Mouse (Mus musculus) hindbrain, embryonic 14.5 days (tissue): ENCODE data around the gene Trappc10. TPM values are rescaled to one million over a fixed set of nuclear protein-coding genes. Genes with fewer than 3 reads are reported as not detected.

Experiments used
- ATAC-seq: fragments of 200-750 bp; cut with Nextera tagmentation; 2 replicates; pipeline ENCODE4 v1.8.0; 2017; ENCODE audit warnings: moderate number of reproducible peaks, mild to moderate bottlenecking, moderate TSS enrichment, moderate library complexity; ENCODE audit not compliant: low FRiP score
- DNase-seq: peaks from one replicate; pipeline ENCODE4 v3.0.0-alpha.2; 2015; ENCODE audit warnings: low spot score
- H3K27ac ChIP-seq: fragments of 300-500 bp; sonication (generic); 2 replicates; pipeline ENCODE4 v1.5.1; 2014; ENCODE audit warnings: mild to moderate bottlenecking, moderate library complexity
- H3K27me3 ChIP-seq: fragments of 300-500 bp; sonication (generic); 2 replicates; pipeline ENCODE4 v1.6.1; 2014; ENCODE audit warnings: mild to moderate bottlenecking, low read length, mixed read lengths; ENCODE audit not compliant: control insufficient read depth, insufficient read depth
- H3K36me3 ChIP-seq: fragments of 300-500 bp; sonication (generic); replicated peaks from 2 replicates; pipeline ENCODE4 v1.6.1; 2014; ENCODE audit not compliant: control insufficient read depth, insufficient read depth
- H3K4me1 ChIP-seq: fragments of 300-500 bp; sonication (generic); replicated peaks from 2 replicates; pipeline ENCODE4 v1.6.1; 2014; ENCODE audit warnings: antibody characterized with exemption, low read length, mixed read lengths; ENCODE audit not compliant: control insufficient read depth, insufficient read depth
- H3K4me2 ChIP-seq: fragments of 300-500 bp; sonication (generic); replicated peaks from 2 replicates; pipeline ENCODE4 v1.6.1; 2014; ENCODE audit warnings: mild to moderate bottlenecking, moderate library complexity
- H3K4me3 ChIP-seq: fragments of 300-500 bp; sonication (generic); replicated peaks from 2 replicates; pipeline ENCODE4 v1.5.1; 2014; ENCODE audit warnings: mild to moderate bottlenecking, low read length
- H3K9ac ChIP-seq: fragments of 300-500 bp; sonication (generic); 2 replicates; pipeline ENCODE4 v1.6.1; 2014
- H3K9me3 ChIP-seq: fragments of 300-500 bp; sonication (generic); 2 replicates; pipeline ENCODE4 v1.6.1; 2016; ENCODE audit warnings: low read length; ENCODE audit not compliant: control insufficient read depth
- WGBS: fragments of 180-500 bp; shearing (Covaris S2); extraction: QIAGEN DNeasy Blood & Tissue Kit; methylation state at CpG from one replicate; pipeline ENCODE4 v1.1.7; 2014; 5-methylcytosine and 5-hydroxymethylcytosine counted together
- polyA plus RNA-seq: library from polyadenylated mRNA; unstranded; fragments of >200 nt; fragmentation: Nextera tagmentation; extraction: Ambion mirVana; gene quantifications from 2 replicates; pipeline ENCODE4 v1.2.1, GENCODE M21; 2014

Trappc10 gene
- polyA plus RNA-seq, 1 experiment from 2014 or later: 35.5 TPM

DNA sequence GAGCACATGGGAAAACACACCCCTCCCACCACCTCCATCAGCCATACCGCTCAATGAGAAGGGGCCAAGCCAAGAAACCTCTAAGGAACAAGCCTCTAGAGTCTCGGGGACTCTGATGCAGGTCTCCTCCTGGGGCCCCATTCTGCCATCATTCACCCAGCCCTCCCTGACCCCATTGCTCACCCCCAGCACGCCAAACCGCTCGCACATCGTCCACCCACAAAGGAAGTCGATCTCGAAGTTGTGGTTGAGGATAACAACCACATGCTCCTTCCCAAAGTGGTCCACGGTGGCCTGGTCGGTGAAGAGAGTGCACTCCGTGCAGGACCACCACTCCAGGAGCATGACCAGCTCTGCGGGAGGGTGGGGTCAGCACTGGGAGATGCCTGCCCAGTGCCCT lies 40.4 kb upstream of the Trappc10 start:
- Histone ChIP-seq H3K36me3 (peaks cover 72% of the 10 kb centered on the region), H3K9ac (no peak overlapping the region), H3K27ac (no peak overlapping the region), H3K4me1 (no peaks in the 10 kb centered on the region), H3K9me3 (no peaks in the 10 kb centered on the region), H3K4me3 (no peak overlapping the region), H3K4me2 (no peak overlapping the region), H3K27me3 (no peaks in the 10 kb centered on the region)
- DNase-seq (no peak), ATAC-seq (no peak)
- 96% methylated on average over 12 of the region's 12 CpGs for WGBS

DNA sequence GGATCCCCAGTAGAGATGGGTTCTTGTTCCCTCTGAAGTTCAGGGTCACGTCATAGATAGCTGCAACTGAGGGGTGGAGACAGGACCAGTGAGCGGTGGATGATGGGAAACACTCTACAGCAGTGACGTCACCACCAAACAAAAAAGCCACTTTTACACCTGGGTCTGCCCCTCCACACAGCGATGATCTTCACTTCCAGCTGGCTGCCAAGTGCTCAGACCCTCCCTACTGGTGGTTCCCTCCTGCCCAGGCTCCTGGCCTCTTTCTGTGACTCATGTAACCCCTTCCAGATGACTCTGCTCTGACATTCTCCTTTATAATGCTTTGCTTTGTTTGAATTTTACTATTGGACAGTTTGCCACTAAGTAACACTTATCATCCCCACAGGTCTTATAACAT lies 38.0 kb upstream of the Trappc10 start:
- no peak overlapping the region for H3K4me3 ChIP-seq
- H3K36me3 ChIP-seq: peaks cover 88% of the 10 kb centered on the region
- no peaks in the 10 kb centered on the region for H3K27me3 ChIP-seq
- no peak overlapping the region for H3K27ac ChIP-seq
- H3K4me1 ChIP-seq: no peaks in the 10 kb centered on the region
- WGBS: 92% methylated on average over 4 of the region's 4 CpGs
- no peak overlapping the region for H3K4me2 ChIP-seq
- H3K9me3 ChIP-seq: no peaks in the 10 kb centered on the region
- H3K9ac ChIP-seq: no peak overlapping the region
- ATAC-seq (no peak), DNase-seq (no peak)

DNA sequence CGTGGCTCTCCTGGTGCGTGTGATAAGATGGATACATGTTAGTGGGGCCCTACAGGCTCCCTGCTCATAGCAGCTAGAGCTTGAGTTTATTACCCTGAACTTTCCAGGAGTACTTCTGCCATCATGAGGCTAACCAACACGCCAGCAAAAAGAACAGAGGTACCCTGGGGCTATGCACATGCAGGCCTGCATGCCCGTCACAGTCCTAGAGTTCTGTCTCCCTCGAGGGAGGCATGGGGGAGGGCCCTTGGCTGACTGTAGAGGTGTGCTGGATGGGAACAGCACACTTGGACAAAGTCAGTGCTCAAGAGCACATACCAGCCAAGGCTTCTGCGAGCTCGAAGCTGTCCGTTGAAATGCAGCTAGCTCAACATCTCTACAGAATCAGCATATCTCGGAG lies 36.0 kb upstream of the Trappc10 start:
- Histone ChIP-seq H3K27ac (no peak overlapping the region), H3K27me3 (no peaks in the 10 kb centered on the region), H3K4me3 (no peak overlapping the region), H3K36me3 (peaks cover 88% of the 10 kb centered on the region), H3K9ac (no peak overlapping the region), H3K4me1 (no peaks in the 10 kb centered on the region), H3K4me2 (no peak overlapping the region), H3K9me3 (no peaks in the 10 kb centered on the region)
- no peak for ATAC-seq
- WGBS: 89% methylated on average over 9 of the region's 9 CpGs
- no peak for DNase-seq

DNA sequence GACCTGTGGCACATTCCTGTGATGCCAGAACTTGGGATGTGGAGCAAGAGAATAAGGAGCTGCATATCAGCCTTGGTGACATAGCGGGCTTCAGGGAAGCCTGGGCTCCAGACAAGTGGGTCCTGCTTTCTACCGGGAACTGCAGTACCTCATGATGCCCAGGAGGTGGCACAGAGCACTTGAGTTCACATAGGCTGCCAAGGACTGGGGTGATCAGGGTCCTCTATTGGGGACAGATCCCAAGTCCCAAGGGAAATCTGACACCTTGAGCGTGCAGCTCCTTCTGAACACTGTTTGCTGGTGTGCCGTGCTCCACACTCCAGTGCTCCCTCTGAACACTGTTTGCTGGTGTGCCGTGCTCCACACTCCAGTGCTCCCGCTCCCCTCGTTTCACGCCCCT lies 34.8 kb upstream of the Trappc10 start:
- DNase-seq: peak; percentile 73
- Histone ChIP-seq H3K9me3 (no peaks in the 10 kb centered on the region), H3K4me1 (no peaks in the 10 kb centered on the region), H3K36me3 (peaks cover 88% of the 10 kb centered on the region), H3K27me3 (no peaks in the 10 kb centered on the region), H3K4me3 (no peak overlapping the region), H3K27ac (0 out of 2 replicates have a peak overlapping the region, but pooled peaks have one; percentile 32), H3K4me2 (no peak overlapping the region), H3K9ac (no peak overlapping the region)
- 43% methylated on average over 8 of the region's 8 CpGs for WGBS
- peak; percentile 71 for ATAC-seq

DNA sequence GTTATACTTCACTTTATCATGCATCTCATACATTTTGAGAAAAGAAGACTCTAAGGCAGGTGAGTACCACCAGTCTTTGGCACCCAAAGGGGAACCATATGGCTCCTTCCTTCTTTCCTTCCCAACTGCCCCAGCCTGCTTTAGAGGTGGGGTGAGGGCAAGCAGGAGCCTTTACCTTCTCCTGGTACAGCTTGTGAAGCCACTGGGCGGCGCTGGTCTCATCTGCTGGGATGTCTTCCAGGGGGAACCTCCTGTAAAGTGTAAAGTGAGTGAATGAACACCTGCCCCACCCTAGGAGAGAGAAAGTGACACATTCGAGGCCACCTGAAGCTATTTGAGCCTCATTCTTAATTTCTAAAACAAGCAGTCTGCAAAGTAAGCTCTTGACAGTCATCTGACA lies 33.4 kb upstream of the Trappc10 start:
- no peak overlapping the region for H3K4me2 ChIP-seq
- DNase-seq (no peak), ATAC-seq (no peak)
- no peaks in the 10 kb centered on the region for H3K9me3 ChIP-seq
- no peak overlapping the region for H3K9ac ChIP-seq
- no peaks in the 10 kb centered on the region for H3K4me1 ChIP-seq
- H3K27ac ChIP-seq: no peak overlapping the region
- H3K36me3 ChIP-seq: peaks cover 97% of the 10 kb centered on the region
- no peaks in the 10 kb centered on the region for H3K27me3 ChIP-seq
- 87% methylated on average over 3 of the region's 3 CpGs for WGBS
- H3K4me3 ChIP-seq: no peak overlapping the region

DNA sequence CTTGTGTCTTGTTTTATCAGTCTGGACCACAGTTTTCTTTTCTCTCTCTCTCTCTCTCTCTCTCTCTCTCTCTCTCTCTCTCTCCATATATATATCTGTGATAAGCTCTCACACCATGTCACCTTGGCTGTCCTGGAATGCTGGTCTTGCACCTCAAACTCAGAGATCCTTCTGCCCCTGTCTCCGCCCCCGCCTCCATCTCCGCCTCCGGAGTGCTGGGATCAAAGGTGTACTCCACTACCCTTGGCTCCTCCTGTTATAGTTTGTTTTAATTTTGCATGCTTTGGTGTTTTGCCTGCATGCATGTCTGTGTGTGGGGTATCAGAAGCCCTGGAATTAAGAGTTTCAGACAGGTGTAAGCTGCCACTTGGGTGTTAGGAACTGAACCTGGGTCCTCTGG lies 31.8 kb upstream of the Trappc10 start:
- no peak overlapping the region for H3K4me2 ChIP-seq
- H3K4me1 ChIP-seq: no peaks in the 10 kb centered on the region
- no peak overlapping the region for H3K9ac ChIP-seq
- ATAC-seq (no peak), DNase-seq (no peak)
- WGBS: 96% methylated on average over 4 of the region's 4 CpGs
- no peak overlapping the region for H3K27ac ChIP-seq
- H3K9me3 ChIP-seq: no peaks in the 10 kb centered on the region
- H3K36me3 ChIP-seq: peaks cover 96% of the 10 kb centered on the region
- H3K27me3 ChIP-seq: no peaks in the 10 kb centered on the region
- H3K4me3 ChIP-seq: no peak overlapping the region

DNA sequence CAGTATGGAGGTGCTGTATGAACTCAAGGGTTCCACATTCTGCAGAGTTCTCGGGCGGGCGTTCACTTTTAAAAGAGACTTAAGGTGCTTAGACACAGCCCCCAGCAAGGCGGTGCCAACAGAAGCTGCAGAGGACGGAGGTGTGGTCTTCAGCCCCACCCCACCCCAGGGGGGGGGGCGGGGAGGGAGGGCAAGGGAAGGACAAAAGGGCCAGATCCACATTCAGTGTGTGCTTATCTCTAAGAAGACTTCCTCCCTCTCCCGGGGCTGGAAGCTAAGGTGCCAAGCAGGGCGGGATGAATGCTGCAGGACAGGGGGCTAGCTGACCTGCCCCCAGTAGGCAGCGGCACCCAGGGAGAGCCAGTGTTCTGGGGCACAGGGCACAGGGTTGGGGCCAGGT lies 28.5 kb upstream of the Trappc10 start:
- 35% methylated on average over 8 of the region's 9 CpGs for WGBS
- peaks cover 80% of the 10 kb centered on the region for H3K36me3 ChIP-seq
- DNase-seq: no peak

DNA sequence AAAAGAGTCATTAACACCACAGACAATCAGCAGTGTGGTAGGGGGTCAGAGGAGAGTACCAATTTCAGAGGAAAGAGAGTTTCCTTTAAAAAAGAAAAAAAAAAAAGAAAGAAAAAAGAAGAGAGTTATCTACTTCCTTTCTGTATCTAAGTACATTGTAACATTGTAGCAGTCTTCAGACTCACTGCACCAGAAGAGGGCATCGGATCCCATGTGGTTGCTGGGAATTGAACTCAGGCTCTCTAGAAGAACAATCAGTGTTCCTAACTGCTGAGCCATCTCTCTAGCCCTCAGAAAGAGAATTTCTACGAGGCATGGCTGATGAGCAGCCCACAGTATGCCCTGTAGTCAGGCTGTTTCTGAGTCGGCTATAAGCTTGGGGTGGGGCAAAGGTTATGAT lies 21.4 kb upstream of the Trappc10 start:
- Histone ChIP-seq H3K4me1 (no peaks in the 10 kb centered on the region), H3K36me3 (peaks cover 12% of the 10 kb centered on the region; the same call in 1 of the 2 replicates), H3K4me3 (no peak overlapping the region), H3K9me3 (no peaks in the 10 kb centered on the region), H3K9ac (no peak overlapping the region), H3K4me2 (no peak overlapping the region), H3K27ac (no peak overlapping the region), H3K27me3 (no peaks in the 10 kb centered on the region)
- WGBS: 75% methylated on average over 3 of the region's 3 CpGs
- DNase-seq (no peak), ATAC-seq (no peak)

More for the DNA sequence above, 28.5 kb upstream of the Trappc10 start:
- ATAC-seq: no peak
- Histone ChIP-seq H3K4me3 (no peak overlapping the region), H3K4me1 (no peaks in the 10 kb centered on the region), H3K27ac (no peak overlapping the region), H3K4me2 (no peak overlapping the region), H3K27me3 (no peaks in the 10 kb centered on the region), H3K9ac (no peak overlapping the region), H3K9me3 (no peaks in the 10 kb centered on the region)

DNA sequence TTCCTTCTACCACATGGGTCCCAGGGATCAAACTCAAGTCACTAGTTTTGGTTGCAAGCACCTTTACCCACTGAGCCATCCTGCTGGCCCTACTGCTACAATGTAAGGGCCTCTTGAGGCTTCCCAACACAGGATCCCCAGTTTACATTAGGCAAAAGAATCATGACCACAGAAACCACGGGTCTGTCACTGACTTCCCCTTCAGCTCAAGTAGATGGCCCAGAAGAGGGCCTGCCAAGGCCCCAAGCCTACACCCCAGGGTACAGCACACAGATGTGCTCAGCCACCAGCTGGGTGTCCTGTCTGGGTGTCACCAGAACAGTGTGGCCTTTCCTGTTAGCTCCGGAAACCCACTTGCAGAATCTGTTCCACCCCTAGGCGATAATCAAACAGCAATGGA lies 20.3 kb upstream of the Trappc10 start:
- Histone ChIP-seq H3K9me3 (no peaks in the 10 kb centered on the region), H3K27ac (no peak overlapping the region), H3K4me3 (no peak overlapping the region), H3K9ac (no peak overlapping the region), H3K4me2 (no peak overlapping the region), H3K36me3 (0 out of 2 replicates have a peak, but pooled peaks cover 2% of the 10 kb centered on the region), H3K4me1 (no peaks in the 10 kb centered on the region), H3K27me3 (no peaks in the 10 kb centered on the region)
- ATAC-seq: no peak
- DNase-seq: no peak
- WGBS: 87% methylated on average over 3 of the region's 3 CpGs

DNA sequence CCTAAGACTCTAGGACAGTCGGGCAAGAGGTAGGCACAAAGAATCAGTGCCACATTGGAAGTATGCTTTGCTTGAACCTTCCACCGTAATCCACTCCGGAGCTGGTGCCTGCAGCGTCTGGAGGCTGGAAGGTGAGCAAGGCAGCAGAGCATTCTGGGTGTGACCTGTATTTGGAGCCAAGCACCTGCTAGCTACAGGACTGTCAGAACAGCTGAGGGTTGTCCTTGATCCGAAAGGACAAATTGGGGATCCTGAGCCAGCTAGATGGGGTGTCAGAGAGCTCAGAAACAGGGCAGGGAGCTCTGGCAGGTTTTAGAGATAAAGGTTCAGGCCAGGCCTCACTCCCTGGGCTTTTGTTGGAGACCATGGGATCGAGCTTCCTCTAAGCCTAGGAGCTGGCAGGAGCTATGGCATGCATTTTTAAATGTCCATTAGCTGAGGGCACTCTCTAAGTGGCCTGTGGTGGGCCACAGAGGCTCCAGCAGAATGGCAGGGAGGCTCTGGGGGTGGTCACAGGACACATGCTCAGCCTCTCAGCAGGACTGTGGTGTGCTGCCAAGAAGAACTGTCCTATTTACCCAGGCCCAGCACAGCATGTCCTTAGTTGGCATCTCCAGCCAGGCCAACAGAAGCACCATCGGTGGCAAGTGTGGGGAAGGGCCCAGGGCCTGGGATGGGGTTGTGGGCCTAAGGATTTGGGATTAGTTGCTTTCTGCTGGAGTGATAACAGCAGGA lies 16.6 kb upstream of the Trappc10 start:
- no peak for ATAC-seq
- Histone ChIP-seq H3K9ac (no peak overlapping the region), H3K27me3 (no peaks in the 10 kb centered on the region), H3K4me1 (no peaks in the 10 kb centered on the region), H3K36me3 (no peaks in the 10 kb centered on the region), H3K9me3 (no peaks in the 10 kb centered on the region), H3K27ac (no peak overlapping the region), H3K4me3 (no peak overlapping the region), H3K4me2 (no peak overlapping the region)
- WGBS: 79% methylated on average over 7 of the region's 7 CpGs
- no peak for DNase-seq
